Mouse (Mus musculus) liver, postnatal 0 days (tissue): ENCODE data around the gene Rgs6.
A peak's percentile ranks its signal among the peaks of the same experiment; 100 is the strongest.

Experiments used
- CTCF ChIP-seq: sonication (generic); IDR thresholded peaks from 2 replicates; pipeline ENCODE4 v1.5.1; 2016; ENCODE audit warnings: antibody characterized with exemption, low read depth
- EP300 ChIP-seq: IDR thresholded peaks from 2 replicates; pipeline ENCODE4 v1.6.1; 2016; ENCODE audit warnings: antibody characterized with exemption, low read depth, mild to moderate bottlenecking

DNA sequence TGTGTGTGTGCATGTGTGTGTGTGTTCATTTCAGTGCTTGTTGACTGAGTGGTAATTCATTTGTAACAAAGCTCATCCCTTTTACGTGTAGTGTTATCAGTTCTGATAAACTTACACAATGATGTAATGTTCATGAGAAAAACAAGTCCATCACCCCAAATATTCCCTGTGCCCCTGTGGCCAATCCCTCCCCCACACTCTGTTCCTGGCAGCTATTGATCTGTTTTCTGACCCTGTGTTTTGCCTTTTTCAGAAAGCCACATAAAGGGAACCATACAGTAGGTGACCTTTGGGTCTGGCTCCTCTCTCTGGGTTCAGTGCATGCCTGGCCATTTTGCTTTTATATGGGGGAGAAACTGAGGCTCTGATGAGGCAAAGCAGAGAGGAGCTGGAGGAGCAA is 577.0 kb downstream of the Rgs6 start:
- TF ChIP-seq CTCF (no peak), EP300 (peak; percentile 72; the same call in 1 of the 2 replicates)
